In the genomic region with DNA sequence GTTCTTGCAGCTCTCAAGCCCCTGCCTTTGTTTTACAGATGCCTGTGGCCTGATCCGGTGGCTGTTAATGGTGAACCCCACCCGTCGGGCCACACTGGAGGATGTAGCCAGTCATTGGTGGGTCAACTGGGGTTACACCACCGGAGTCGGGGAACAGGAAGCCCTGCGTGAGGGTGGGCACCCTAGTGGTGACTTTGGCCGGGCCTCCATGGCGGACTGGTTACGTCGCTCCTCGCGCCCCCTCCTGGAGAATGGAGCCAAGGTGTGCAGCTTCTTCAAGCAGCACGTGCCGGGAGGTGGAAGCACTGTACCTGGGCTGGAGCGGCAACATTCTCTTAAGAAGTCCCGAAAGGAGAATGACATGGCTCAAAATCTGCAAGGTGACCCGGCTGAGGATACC, we compare ENCODE assay signal across 24 mouse cellular contexts. TPM values are rescaled to one million over a fixed set of nuclear protein-coding genes. Genes with fewer than 3 reads are reported as not detected.
DNase-seq lines count a peak whose midpoint lies in the region; ATAC-seq and TF ChIP-seq lines count a peak whose summit lies in the region.
"Had no signal": no experiment of that assay in that cellular context is flagged by ENCODE, and none has a peak within 500 bp of the region (broad histone marks: within the 10 kb centered on the region; RNA-seq: fewer than 3 reads in every experiment).

No protein-coding gene starts in this region.

- TF ChIP-seq CTCF in stomach, postnatal 0 days (IDR thresholded peaks at IDR 0.05; ENCODE audit: low read depth) = peak; percentile 1; the same call in 1 of the 2 replicates

- TF ChIP-seq EP300 in stomach, postnatal 0 days (optimal IDR thresholded peaks at IDR 0.05) = no peak

- DNase-seq in heart, embryonic 10.5 days (ENCODE audit: low spot score) = no peak
- DNase-seq in heart, postnatal 25 days (ENCODE audit: low spot score) = no peak
- DNase-seq in midbrain, embryonic 10.5 days (ENCODE audit: low spot score) = peak; percentile 24
- no peak for DNase-seq in embryonic facial prominence, embryonic 10.5 days (ENCODE audit: low spot score)
- no peak for DNase-seq in stomach, postnatal 0 days (ENCODE audit: low spot score)
- DNase-seq in heart, adult 18-20 months = no peak
- DNase-seq: adrenal gland, postnatal 14 days; B cell, adult 2 months; cerebellum, adult 11-12 months; cerebellum, postnatal 14 days; gastrocnemius, postnatal 14 days; heart, postnatal 14 days; layer of hippocampus, adult 9-11 months; liver, embryonic 13.5 days; retina, postnatal 1 day; thymus, postnatal 25 days had no signal

- WGBS in heart, embryonic 10.5 days = 77% methylated on average over 17 of the region's 17 CpGs
- 83% methylated on average over 17 of the region's 17 CpGs for WGBS in midbrain, embryonic 10.5 days
- WGBS in midbrain, embryonic 15.5 days = 81% methylated on average over 17 of the region's 17 CpGs
- 83% methylated on average over 17 of the region's 17 CpGs for WGBS in embryonic facial prominence, embryonic 10.5 days
- 90% methylated on average over 17 of the region's 17 CpGs for WGBS in stomach, postnatal 0 days

- intact Hi-C loops in heart, postnatal 25 days (cut with DNase I) = no loop called here

- no peak overlapping the region for H3K4me3 ChIP-seq in heart, embryonic 10.5 days
- H3K4me3 ChIP-seq in midbrain, embryonic 10.5 days = no peak overlapping the region
- H3K4me3 ChIP-seq in midbrain, embryonic 15.5 days = no peak overlapping the region
- no peak overlapping the region for H3K4me3 ChIP-seq in embryonic facial prominence, embryonic 10.5 days
- no peak overlapping the region for H3K4me3 ChIP-seq in stomach, postnatal 0 days (ENCODE audit: low read depth, low read length)
- H3K4me3 ChIP-seq: hindbrain, embryonic 15.5 days; limb, embryonic 12.5 days; liver, embryonic 13.5 days; lung, embryonic 15.5 days had no signal

- no peaks in the 10 kb centered on the region for H3K27me3 ChIP-seq in heart, embryonic 10.5 days (ENCODE audit: insufficient read depth, poor library complexity, severe bottlenecking)
- no peaks in the 10 kb centered on the region for H3K27me3 ChIP-seq in midbrain, embryonic 10.5 days (ENCODE audit: low read depth, poor library complexity, severe bottlenecking)
- H3K27me3 ChIP-seq in midbrain, embryonic 15.5 days (replicated peaks) = no peaks in the 10 kb centered on the region
- no peaks in the 10 kb centered on the region for H3K27me3 ChIP-seq in embryonic facial prominence, embryonic 10.5 days (replicated peaks; ENCODE audit: low read depth, poor library complexity, severe bottlenecking)
- H3K27me3 ChIP-seq in stomach, postnatal 0 days (ENCODE audit: control insufficient read depth, insufficient read depth, low read length) = no peaks in the 10 kb centered on the region
- H3K27me3 ChIP-seq: hindbrain, embryonic 15.5 days; limb, embryonic 12.5 days; liver, embryonic 13.5 days; lung, embryonic 15.5 days had no signal

- peaks cover 24% of the 10 kb centered on the region for H3K36me3 ChIP-seq in heart, embryonic 10.5 days
- H3K36me3 ChIP-seq in midbrain, embryonic 10.5 days = peaks cover 72% of the 10 kb centered on the region
- H3K36me3 ChIP-seq in midbrain, embryonic 15.5 days (replicated peaks) = 0 out of 2 replicates have a peak, but pooled peaks cover 3% of the 10 kb centered on the region
- H3K36me3 ChIP-seq in embryonic facial prominence, embryonic 10.5 days (replicated peaks) = peaks cover 61% of the 10 kb centered on the region
- no peaks in the 10 kb centered on the region; the same call in 1 of the 2 replicates for H3K36me3 ChIP-seq in stomach, postnatal 0 days (ENCODE audit: control insufficient read depth, insufficient read depth, low read length)
- H3K36me3 ChIP-seq: limb, embryonic 12.5 days had no signal

- H3K9ac ChIP-seq in midbrain, embryonic 15.5 days = no peak overlapping the region
- no peak overlapping the region for H3K9ac ChIP-seq in stomach, postnatal 0 days (ENCODE audit: low read length)
- H3K9ac ChIP-seq: hindbrain, embryonic 15.5 days; limb, embryonic 12.5 days; liver, embryonic 13.5 days; lung, embryonic 15.5 days had no signal

- H3K4me2 ChIP-seq in midbrain, embryonic 15.5 days = no peak overlapping the region
- no peak overlapping the region for H3K4me2 ChIP-seq in stomach, postnatal 0 days (replicated peaks; ENCODE audit: low read depth)
- H3K4me2 ChIP-seq: heart, embryonic 11.5 days; hindbrain, embryonic 15.5 days; limb, embryonic 12.5 days; liver, embryonic 13.5 days; lung, embryonic 15.5 days had no signal

- no peak for ATAC-seq in midbrain, embryonic 15.5 days (replicated peaks)
- ATAC-seq in stomach, postnatal 0 days (ENCODE audit: low FRiP score, low TSS enrichment) = no peak
- ATAC-seq in erythroid progenitor cell, adult 5-6 weeks (replicated peaks; ENCODE audit: low FRiP score, poor library complexity, severe bottlenecking) = no peak
- ATAC-seq: intestine, postnatal 0 days had no signal

- peaks cover 62% of the 10 kb centered on the region for H3K4me1 ChIP-seq in heart, embryonic 10.5 days
- H3K4me1 ChIP-seq in midbrain, embryonic 10.5 days = peaks cover 98% of the 10 kb centered on the region
- peaks cover 58% of the 10 kb centered on the region for H3K4me1 ChIP-seq in midbrain, embryonic 15.5 days
- peaks cover 85% of the 10 kb centered on the region for H3K4me1 ChIP-seq in embryonic facial prominence, embryonic 10.5 days
- H3K4me1 ChIP-seq in stomach, postnatal 0 days (replicated peaks; ENCODE audit: control insufficient read depth, insufficient read depth) = peaks cover 4% of the 10 kb centered on the region; the same call in 1 of the 2 replicates

- H3K27ac ChIP-seq in heart, embryonic 10.5 days = peak overlapping the region; percentile 18; the same call in 1 of the 2 replicates
- peak overlapping the region; percentile 91 for H3K27ac ChIP-seq in midbrain, embryonic 10.5 days (replicated peaks)
- H3K27ac ChIP-seq in midbrain, embryonic 15.5 days = no peak overlapping the region
- H3K27ac ChIP-seq in embryonic facial prominence, embryonic 10.5 days (replicated peaks) = peak overlapping the region; percentile 72; the same call in 1 of the 2 replicates
- H3K27ac ChIP-seq in stomach, postnatal 0 days (replicated peaks) = no peak overlapping the region
- H3K27ac ChIP-seq: hindbrain, embryonic 15.5 days; limb, embryonic 12.5 days; liver, embryonic 13.5 days; lung, embryonic 15.5 days had no signal

- no peaks in the 10 kb centered on the region for H3K9me3 ChIP-seq in heart, embryonic 10.5 days
- H3K9me3 ChIP-seq in midbrain, embryonic 10.5 days (replicated peaks) = no peaks in the 10 kb centered on the region
- no peaks in the 10 kb centered on the region for H3K9me3 ChIP-seq in midbrain, embryonic 15.5 days
- H3K9me3 ChIP-seq in embryonic facial prominence, embryonic 10.5 days = no peaks in the 10 kb centered on the region
- H3K9me3 ChIP-seq in stomach, postnatal 0 days (ENCODE audit: control insufficient read depth, low read length) = no peaks in the 10 kb centered on the region
- H3K9me3 ChIP-seq: hindbrain, embryonic 15.5 days; limb, embryonic 12.5 days; liver, embryonic 13.5 days; lung, embryonic 15.5 days had no signal

RNA-seq across cellular contexts. Expression of a gene that starts 15.4 kb away (rescaled TPM):
- polyA plus RNA-seq in heart, embryonic 10.5 days (2016; fragmentation: Nextera tagmentation; extraction: Ambion mirVana) = 3.0 and 3.4 TPM in 2 replicates
- total RNA-seq in heart, postnatal 25 days (2021) = 1 to 10 TPM; 4.1 to 4.3 TPM
- polyA plus RNA-seq in midbrain, embryonic 10.5 days (2016; fragmentation: Nextera tagmentation; extraction: Ambion mirVana) = 87.1 and 101 TPM in 2 replicates
- polyA plus RNA-seq in midbrain, embryonic 15.5 days (2015; fragmentation: Nextera tagmentation; extraction: Ambion mirVana) = 26.1 and 27.9 TPM in 2 replicates
- 12.6 and 19.6 TPM in 2 replicates for polyA plus RNA-seq in embryonic facial prominence, embryonic 10.5 days (2016; fragmentation: Nextera tagmentation; extraction: Ambion mirVana)
- 4.5 and 6.2 TPM in 2 replicates for polyA plus RNA-seq in stomach, postnatal 0 days (2015; fragmentation: Nextera tagmentation; extraction: Ambion mirVana)
- total RNA-seq in erythroid progenitor cell, adult 5-6 weeks (2015; ENCODE audit: low replicate concordance) = 1.1 and 6.3 TPM in 2 replicates
- total RNA-seq in erythroid progenitor cell, adult 5-6 weeks (2017; ENCODE audit: low replicate concordance) = 3.7 TPM in 1 of 2 replicates, not detected in the other
- 1 to 10 TPM; 4.2 to 4.4 TPM for total RNA-seq in heart, adult 18-20 months (2021)

RNA-seq across cellular contexts. Expression of a gene that starts 32.9 kb away (rescaled TPM):
- polyA plus RNA-seq in heart, embryonic 10.5 days (2016; fragmentation: Nextera tagmentation; extraction: Ambion mirVana) = 0.26 and 0.60 TPM in 2 replicates
- 10 to 100 TPM; 22.3 to 28.8 TPM for total RNA-seq in heart, postnatal 25 days (2021)
- polyA plus RNA-seq in midbrain, embryonic 10.5 days (2016; fragmentation: Nextera tagmentation; extraction: Ambion mirVana) = 1.4 and 2.8 TPM in 2 replicates
- polyA plus RNA-seq in midbrain, embryonic 15.5 days (2015; fragmentation: Nextera tagmentation; extraction: Ambion mirVana) = 10.7 and 11.5 TPM in 2 replicates
- 0.46 and 0.58 TPM in 2 replicates for polyA plus RNA-seq in embryonic facial prominence, embryonic 10.5 days (2016; fragmentation: Nextera tagmentation; extraction: Ambion mirVana)
- polyA plus RNA-seq in stomach, postnatal 0 days (2015; fragmentation: Nextera tagmentation; extraction: Ambion mirVana) = 0.31 and 0.34 TPM in 2 replicates
- total RNA-seq in erythroid progenitor cell, adult 5-6 weeks (2015; ENCODE audit: low replicate concordance) = not detected in 2 replicates
- not detected in 2 replicates for total RNA-seq in erythroid progenitor cell, adult 5-6 weeks (2017; ENCODE audit: low replicate concordance)
- 10 to 100 TPM; 16.7 to 25.6 TPM for total RNA-seq in heart, adult 18-20 months (2021)
- total RNA-seq: monocyte, adult 5-6 weeks had no signal

RNA-seq across cellular contexts. Expression of a gene that starts 59.8 kb away (rescaled TPM):
- 10.1 and 12.6 TPM in 2 replicates for polyA plus RNA-seq in heart, embryonic 10.5 days (2016; fragmentation: Nextera tagmentation; extraction: Ambion mirVana)
- 10 to 100 TPM; 17.0 to 18.5 TPM for total RNA-seq in heart, postnatal 25 days (2021)
- polyA plus RNA-seq in midbrain, embryonic 10.5 days (2016; fragmentation: Nextera tagmentation; extraction: Ambion mirVana) = 9.6 and 13.3 TPM in 2 replicates
- 38.4 and 39.4 TPM in 2 replicates for polyA plus RNA-seq in midbrain, embryonic 15.5 days (2015; fragmentation: Nextera tagmentation; extraction: Ambion mirVana)
- 10.2 and 11.7 TPM in 2 replicates for polyA plus RNA-seq in embryonic facial prominence, embryonic 10.5 days (2016; fragmentation: Nextera tagmentation; extraction: Ambion mirVana)
- polyA plus RNA-seq in stomach, postnatal 0 days (2015; fragmentation: Nextera tagmentation; extraction: Ambion mirVana) = 2.4 and 2.6 TPM in 2 replicates
- total RNA-seq in erythroid progenitor cell, adult 5-6 weeks (2015; ENCODE audit: low replicate concordance) = 212 and 231 TPM in 2 replicates
- total RNA-seq in erythroid progenitor cell, adult 5-6 weeks (2017; ENCODE audit: low replicate concordance) = 244 and 297 TPM in 2 replicates
- 10 to 100 TPM; 25.0 to 26.0 TPM for total RNA-seq in heart, adult 18-20 months (2021)

Comparison
In these comparisons a context has a peak if more than half of its experiments do, and no peak if none do; other contexts are left out.
1. H3K27ac ChIP-seq: peak in heart, embryonic 10.5 days (single experiment), midbrain, embryonic 10.5 days (single experiment) and embryonic facial prominence, embryonic 10.5 days (single experiment); none in midbrain, embryonic 15.5 days (single experiment) and stomach, postnatal 0 days (single experiment).